Mouse (Mus musculus): ENCODE measurements around the gene Clcnkb. TPM values are rescaled to one million over a fixed set of nuclear protein-coding genes. Genes with fewer than 3 reads are reported as not detected.

The Clcnkb gene
- polyA plus RNA-seq (2012; ENCODE audit: insufficient read depth, low replicate concordance), result not detected in 2 replicates

DNA sequence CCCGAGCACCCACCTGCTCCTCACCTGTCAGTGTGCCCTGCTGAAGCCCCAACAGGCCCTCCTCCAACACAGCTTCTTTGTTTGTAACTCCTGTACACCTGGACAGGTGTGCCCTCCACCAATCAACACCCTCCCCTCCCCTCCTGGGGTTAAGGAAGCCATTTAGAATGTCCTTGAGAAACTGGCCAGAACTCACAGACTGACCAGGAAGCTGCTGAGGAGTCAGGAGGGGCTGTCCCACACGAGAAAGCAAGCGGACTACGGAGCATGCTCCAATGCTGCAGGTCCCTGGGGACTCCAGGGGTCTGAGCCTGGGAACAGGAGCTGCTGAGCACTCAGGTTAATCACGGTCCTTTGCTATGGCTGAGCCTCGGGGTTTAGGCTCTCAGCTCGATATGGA lies at the start of gene Clcnkb:
TSS of gene Clcnkb (minus strand) at position 91 of the 400 bp plus-strand sequence.
- Histone ChIP-seq H3K9me3 (peaks cover 11% of the 10 kb centered on the region), H3K36me3 (replicated peaks; ENCODE audit: low read length) (no peaks in the 10 kb centered on the region), H3K4me3 (replicated peaks) (no peak within 1 kb of the TSS), H3K4me1 (peaks cover 8% of the 10 kb centered on the region), H3K27me3 (replicated peaks) (peaks cover 71% of the 10 kb centered on the region)
- TF ChIP-seq FLI1 (IDR thresholded peaks at IDR 0.05; ENCODE audit: low read length), result no peak
- no peak for TF ChIP-seq GATA1 (IDR thresholded peaks at IDR 0.05; ENCODE audit: borderline replicate concordance, low read length)

- Histone ChIP-seq H3K4me3 (replicated peaks) (no peak overlapping the region), H3K36me3 (replicated peaks; ENCODE audit: low read length) (peaks cover 98% of the 10 kb centered on the region)
- no peak for TF ChIP-seq GATA1 (IDR thresholded peaks at IDR 0.05; ENCODE audit: borderline replicate concordance, low read length)
- no peak for TF ChIP-seq FLI1 (IDR thresholded peaks at IDR 0.05; ENCODE audit: low read length)
These were observed 48.9 kb upstream of the Clcnkb start for GRCm38 (mm10) chr4:141464722-141465121.

DNA sequence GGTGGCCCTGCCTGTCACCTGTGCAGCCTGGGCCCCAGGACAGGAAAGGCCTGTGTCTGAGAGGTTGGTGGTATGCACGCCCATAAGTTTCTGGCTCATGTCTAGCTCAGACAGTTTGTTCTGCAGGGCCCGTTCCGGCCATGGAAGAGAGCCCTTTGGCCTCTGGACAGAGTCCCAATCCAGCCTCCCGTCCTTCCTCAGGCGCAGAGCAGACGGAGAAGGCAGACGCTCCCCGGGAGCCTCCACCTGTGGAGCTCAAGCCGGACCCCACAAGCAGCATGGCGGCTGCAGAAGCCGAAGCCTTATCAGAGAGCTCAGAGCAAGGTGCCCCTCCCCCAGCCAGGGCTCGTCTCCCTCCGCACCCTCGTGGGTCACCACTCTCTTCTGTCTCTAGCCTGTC lies 47.7 kb upstream of the Clcnkb start:
- Histone ChIP-seq H3K36me3 (replicated peaks; ENCODE audit: low read length) (peaks cover 96% of the 10 kb centered on the region), H3K9me3 (no peaks in the 10 kb centered on the region), H3K4me1 (peaks cover 35% of the 10 kb centered on the region), H3K27me3 (replicated peaks) (no peaks in the 10 kb centered on the region), H3K4me3 (replicated peaks) (no peak overlapping the region)
- TF ChIP-seq GATA1 (IDR thresholded peaks at IDR 0.05; ENCODE audit: borderline replicate concordance, low read length), result no peak
- TF ChIP-seq FLI1 (IDR thresholded peaks at IDR 0.05; ENCODE audit: low read length), result no peak

More at GRCm38 (mm10) chr4:141464722-141465121, 48.9 kb upstream of the Clcnkb start:
- peaks cover 31% of the 10 kb centered on the region for H3K4me1 ChIP-seq
- no peaks in the 10 kb centered on the region for H3K27me3 ChIP-seq (replicated peaks)
- H3K9me3 ChIP-seq, result no peaks in the 10 kb centered on the region

DNA sequence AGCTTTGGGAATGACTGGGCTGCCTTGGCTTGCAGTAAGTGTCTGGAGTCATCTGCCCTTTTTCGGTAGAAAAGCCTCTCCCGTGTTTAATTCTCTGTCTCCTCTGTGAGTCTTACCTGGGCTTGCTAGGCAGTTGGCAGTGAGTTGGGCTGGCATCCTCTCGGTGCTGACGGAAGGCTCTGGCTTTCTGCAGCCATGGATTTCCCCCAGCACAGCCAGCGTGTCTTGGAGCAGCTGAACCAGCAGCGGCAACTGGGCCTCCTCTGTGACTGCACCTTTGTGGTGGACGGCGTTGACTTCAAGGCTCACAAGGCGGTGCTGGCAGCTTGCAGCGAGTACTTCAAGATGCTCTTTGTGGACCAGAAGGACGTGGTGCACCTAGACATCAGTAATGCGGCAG lies 45.8 kb upstream of the Clcnkb start:
- TF ChIP-seq GATA1 (IDR thresholded peaks at IDR 0.05; ENCODE audit: borderline replicate concordance, low read length), result no peak
- no peak for TF ChIP-seq FLI1 (IDR thresholded peaks at IDR 0.05; ENCODE audit: low read length)
- peaks cover 85% of the 10 kb centered on the region for H3K36me3 ChIP-seq (replicated peaks; ENCODE audit: low read length)

GRCm38 (mm10) chr4:141461088-141461487 lies 45.3 kb upstream of the Clcnkb start:
- H3K36me3 ChIP-seq (replicated peaks; ENCODE audit: low read length), result peaks cover 85% of the 10 kb centered on the region
- H3K4me3 ChIP-seq (replicated peaks), result no peak overlapping the region
- H3K27me3 ChIP-seq (replicated peaks), result no peaks in the 10 kb centered on the region
- TF ChIP-seq GATA1 (IDR thresholded peaks at IDR 0.05; ENCODE audit: borderline replicate concordance, low read length) (no peak), FLI1 (IDR thresholded peaks at IDR 0.05; ENCODE audit: low read length) (no peak)
- peaks cover 43% of the 10 kb centered on the region for H3K4me1 ChIP-seq
- no peaks in the 10 kb centered on the region for H3K9me3 ChIP-seq

More for the DNA sequence above, 45.8 kb upstream of the Clcnkb start:
- Histone ChIP-seq H3K4me3 (replicated peaks) (peak overlapping the region; percentile 25), H3K9me3 (no peaks in the 10 kb centered on the region), H3K27me3 (replicated peaks) (no peaks in the 10 kb centered on the region), H3K4me1 (peaks cover 42% of the 10 kb centered on the region)

DNA sequence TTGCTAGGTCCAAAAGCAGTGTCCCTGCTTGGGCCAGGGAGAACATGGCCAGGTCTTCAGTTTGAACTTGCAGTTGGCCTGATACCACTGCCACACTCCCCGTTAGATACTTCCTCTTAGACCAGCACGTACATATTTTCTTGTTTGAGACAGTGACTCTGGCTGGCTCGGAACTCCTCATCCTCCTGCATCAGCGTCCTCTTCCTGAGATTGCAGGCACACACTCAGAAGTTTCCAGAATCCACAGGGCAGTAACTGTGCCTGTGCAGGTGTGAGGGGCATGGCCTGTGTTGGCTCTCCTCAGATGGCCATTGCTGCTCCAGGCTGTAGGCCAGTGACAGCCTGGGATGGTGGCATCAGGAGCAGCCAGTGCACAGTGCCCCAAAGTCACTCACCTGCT lies 44.7 kb upstream of the Clcnkb start:
- no peak for TF ChIP-seq GATA1 (IDR thresholded peaks at IDR 0.05; ENCODE audit: borderline replicate concordance, low read length)
- TF ChIP-seq FLI1 (IDR thresholded peaks at IDR 0.05; ENCODE audit: low read length), result no peak
- Histone ChIP-seq H3K9me3 (no peaks in the 10 kb centered on the region), H3K4me3 (replicated peaks) (no peak overlapping the region), H3K36me3 (replicated peaks; ENCODE audit: low read length) (peaks cover 84% of the 10 kb centered on the region), H3K27me3 (replicated peaks) (no peaks in the 10 kb centered on the region), H3K4me1 (peaks cover 47% of the 10 kb centered on the region)

GRCm38 (mm10) chr4:141459766-141460165 lies 44.0 kb upstream of the Clcnkb start:
- H3K9me3 ChIP-seq, result no peaks in the 10 kb centered on the region
- no peaks in the 10 kb centered on the region for H3K27me3 ChIP-seq (replicated peaks)
- TF ChIP-seq FLI1 (IDR thresholded peaks at IDR 0.05; ENCODE audit: low read length), result no peak
- peaks cover 52% of the 10 kb centered on the region for H3K4me1 ChIP-seq
- H3K36me3 ChIP-seq (replicated peaks; ENCODE audit: low read length), result peaks cover 76% of the 10 kb centered on the region
- no peak overlapping the region for H3K4me3 ChIP-seq (replicated peaks)

DNA sequence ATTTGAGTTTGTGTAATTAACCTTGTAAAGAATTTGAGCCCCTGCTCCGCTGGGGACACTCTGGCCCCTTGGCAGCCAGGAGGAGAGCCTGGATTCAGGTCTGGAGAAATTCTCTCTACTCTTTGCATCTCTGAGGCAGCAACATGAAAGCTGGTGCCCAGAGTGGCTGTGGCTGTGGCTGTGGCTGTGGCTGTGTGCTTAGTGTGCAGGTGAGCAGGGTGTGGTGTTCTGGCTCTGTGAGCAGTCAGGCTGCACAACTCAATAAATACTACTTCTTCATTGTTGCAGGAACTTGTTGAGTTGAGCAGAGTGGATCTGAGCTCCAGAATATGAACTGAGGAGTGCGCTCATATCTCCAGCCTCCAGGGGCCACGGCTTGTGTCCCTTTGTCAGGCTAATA lies 43.1 kb upstream of the Clcnkb start:
- H3K36me3 ChIP-seq (replicated peaks; ENCODE audit: low read length), result peaks cover 69% of the 10 kb centered on the region
- H3K4me3 ChIP-seq (replicated peaks), result no peak overlapping the region
- H3K27me3 ChIP-seq (replicated peaks), result no peaks in the 10 kb centered on the region
- TF ChIP-seq GATA1 (IDR thresholded peaks at IDR 0.05; ENCODE audit: borderline replicate concordance, low read length) (no peak), FLI1 (IDR thresholded peaks at IDR 0.05; ENCODE audit: low read length) (no peak)
- H3K9me3 ChIP-seq, result no peaks in the 10 kb centered on the region
- peaks cover 61% of the 10 kb centered on the region for H3K4me1 ChIP-seq

GRCm38 (mm10) chr4:141458236-141458635 lies 42.4 kb upstream of the Clcnkb start:
- Histone ChIP-seq H3K9me3 (no peaks in the 10 kb centered on the region), H3K36me3 (replicated peaks; ENCODE audit: low read length) (peaks cover 69% of the 10 kb centered on the region), H3K4me3 (replicated peaks) (no peak overlapping the region), H3K27me3 (replicated peaks) (no peaks in the 10 kb centered on the region), H3K4me1 (peaks cover 68% of the 10 kb centered on the region)
- TF ChIP-seq GATA1 (IDR thresholded peaks at IDR 0.05; ENCODE audit: borderline replicate concordance, low read length) (no peak), FLI1 (IDR thresholded peaks at IDR 0.05; ENCODE audit: low read length) (no peak)

- Histone ChIP-seq H3K36me3 (replicated peaks; ENCODE audit: low read length) (peaks cover 65% of the 10 kb centered on the region), H3K27me3 (replicated peaks) (no peaks in the 10 kb centered on the region), H3K4me1 (peaks cover 80% of the 10 kb centered on the region), H3K9me3 (no peaks in the 10 kb centered on the region), H3K4me3 (replicated peaks) (no peak overlapping the region)
- TF ChIP-seq GATA1 (IDR thresholded peaks at IDR 0.05; ENCODE audit: borderline replicate concordance, low read length) (no peak), FLI1 (IDR thresholded peaks at IDR 0.05; ENCODE audit: low read length) (no peak)
These were observed 40.6 kb upstream of the Clcnkb start for GRCm38 (mm10) chr4:141456193-141456938.
